ENCODE assay signal across 21 mouse cellular contexts in genomic region chr5:143950016-143950415, GRCm38 (mm10). TPM values are rescaled to one million over a fixed set of nuclear protein-coding genes. Genes with fewer than 3 reads are reported as not detected.
DNase-seq lines count a peak whose midpoint lies in the region; TF ChIP-seq lines count a peak whose summit lies in the region.
"Had no signal": no experiment of that assay in that cellular context is flagged by ENCODE, and none has a peak within 500 bp of the region (broad histone marks: within the 10 kb centered on the region; RNA-seq: fewer than 3 reads in every experiment).

No protein-coding gene starts in this region.

- H3K27ac ChIP-seq in heart, embryonic 10.5 days: no peak overlapping the region
- no peak overlapping the region for H3K27ac ChIP-seq in thymus, adult 2 months (ENCODE audit: control insufficient read depth, insufficient read depth, low read length)
- H3K27ac ChIP-seq: embryonic facial prominence, embryonic 10.5 days; embryonic facial prominence, embryonic 12.5 days; forebrain, embryonic 13.5 days; forebrain, embryonic 15.5 days had no signal

- no peaks in the 10 kb centered on the region for H3K36me3 ChIP-seq in heart, embryonic 10.5 days
- H3K36me3 ChIP-seq in thymus, adult 2 months (ENCODE audit: control insufficient read depth, insufficient read depth, low read length): no peaks in the 10 kb centered on the region
- H3K36me3 ChIP-seq: embryonic facial prominence, embryonic 10.5 days; embryonic facial prominence, embryonic 12.5 days; forebrain, embryonic 15.5 days; G1E had no signal

- peak; percentile 59 for DNase-seq in adrenal gland, adult 2 months
- DNase-seq in adrenal gland, postnatal 4 days (ENCODE audit: low spot score in 2 of 2): no peak
- peak; percentile 23 to 35 for DNase-seq in adrenal gland, postnatal 36 days
- no peak for DNase-seq in adrenal gland, postnatal 10 days
- DNase-seq in heart, embryonic 10.5 days (ENCODE audit: low spot score): peak; percentile 17
- no peak for DNase-seq in heart, postnatal 4 days
- DNase-seq in thymus, adult 2 months: no peak
- DNase-seq: cerebellum, adult 11-12 months; cerebellum, adult 2 months; cerebellum, adult 9-10 months; cerebellum, postnatal 10 days; cerebellum, postnatal 25 days; forebrain, postnatal 0 days had no signal

- no peaks in the 10 kb centered on the region for H3K9me3 ChIP-seq in heart, embryonic 10.5 days
- H3K9me3 ChIP-seq: embryonic facial prominence, embryonic 10.5 days; embryonic facial prominence, embryonic 12.5 days; forebrain, embryonic 13.5 days; forebrain, embryonic 15.5 days; G1E had no signal

- no peak for TF ChIP-seq CTCF in thymus, adult 2 months (IDR thresholded peaks at IDR 0.05; ENCODE audit: borderline replicate concordance, control insufficient read depth, extremely low read depth, insufficient read depth, low read length, poor library complexity)

- no peaks in the 10 kb centered on the region for H3K4me1 ChIP-seq in heart, embryonic 10.5 days
- H3K4me1 ChIP-seq in thymus, adult 2 months (replicated peaks; ENCODE audit: control insufficient read depth, insufficient read depth, low read length): no peaks in the 10 kb centered on the region
- H3K4me1 ChIP-seq: embryonic facial prominence, embryonic 10.5 days; embryonic facial prominence, embryonic 12.5 days; forebrain, embryonic 13.5 days; forebrain, embryonic 15.5 days had no signal

- TF ChIP-seq POLR2A in thymus, adult 2 months (IDR thresholded peaks at IDR 0.05; ENCODE audit: control insufficient read depth, extremely low read depth, insufficient read depth, low read length, poor library complexity): no peak

- WGBS in heart, embryonic 10.5 days: 46% methylated on average over 5 of the region's 5 CpGs
- WGBS in thymus, adult 2 months: 58% methylated on average over 5 of the region's 5 CpGs

- no peak overlapping the region for H3K4me3 ChIP-seq in heart, embryonic 10.5 days
- H3K4me3 ChIP-seq in thymus, adult 2 months (ENCODE audit: control insufficient read depth, insufficient read depth, low read length): no peak overlapping the region
- H3K4me3 ChIP-seq: embryonic facial prominence, embryonic 10.5 days; embryonic facial prominence, embryonic 12.5 days; forebrain, embryonic 13.5 days; forebrain, embryonic 15.5 days had no signal

- no peaks in the 10 kb centered on the region for H3K27me3 ChIP-seq in heart, embryonic 10.5 days (ENCODE audit: insufficient read depth, poor library complexity, severe bottlenecking)
- H3K27me3 ChIP-seq in thymus, adult 2 months (ENCODE audit: control insufficient read depth, insufficient read depth, low read length): no peaks in the 10 kb centered on the region
- H3K27me3 ChIP-seq: embryonic facial prominence, embryonic 12.5 days; forebrain, embryonic 13.5 days; forebrain, embryonic 15.5 days; Patski had no signal

RNA-seq across cellular contexts. Expression of gene Rsph10b, which starts 17.2 kb away (rescaled TPM):
- 1 to 10 TPM; 4.3 to 7.4 TPM for total RNA-seq in adrenal gland, adult 2 months (2021)
- polyA plus RNA-seq in adrenal gland, adult 2 months (2012; rRNA removed): 0.21 and 0.31 TPM in 2 replicates
- 1 to 10 TPM; 1.6 to 3.4 TPM for total RNA-seq in adrenal gland, postnatal 4 days (2021)
- total RNA-seq in adrenal gland, postnatal 36 days (2021): 1 to 10 TPM; 1.8 to 8.8 TPM
- total RNA-seq in adrenal gland, postnatal 10 days (2021): 1 to 10 TPM in 1 of 2 experiments, under 1 TPM in 1; 0.78 to 1.2 TPM
- 0.46 and 1.1 TPM in 2 replicates for polyA plus RNA-seq in heart, embryonic 10.5 days (2016; fragmentation: Nextera tagmentation; extraction: Ambion mirVana)
- total RNA-seq in heart, postnatal 4 days (2021): under 1 TPM; 0.33 to 0.38 TPM
- 0.24 and 0.54 TPM in 2 replicates for polyA plus RNA-seq in thymus, adult 2 months (2012; rRNA removed)
- polyA plus RNA-seq: activated CD4-positive, CD25-positive, alpha-beta regulatory T cell, adult 4 months; C2C12; G1E had no signal

RNA-seq across cellular contexts. Expression of gene Gm42421, which starts 22.0 kb away (rescaled TPM):
- under 1 TPM in 1 of 2 experiments, not detected in 1; 0.95 TPM for total RNA-seq in adrenal gland, adult 2 months (2021)
- polyA plus RNA-seq in adrenal gland, adult 2 months (2012; rRNA removed): not detected in 2 replicates
- under 1 TPM; 0.79 to 0.98 TPM for total RNA-seq in adrenal gland, postnatal 4 days (2021)
- total RNA-seq in adrenal gland, postnatal 36 days (2021): under 1 TPM in 1 of 2 experiments, not detected in 1; 0.46 TPM
- total RNA-seq in adrenal gland, postnatal 10 days (2021): not detected
- 0.67 and 1.3 TPM in 2 replicates for polyA plus RNA-seq in heart, embryonic 10.5 days (2016; fragmentation: Nextera tagmentation; extraction: Ambion mirVana)
- total RNA-seq in heart, postnatal 4 days (2021): 1 to 10 TPM in 1 of 2 experiments, under 1 TPM in 1; 0.74 to 1.0 TPM
- polyA plus RNA-seq in thymus, adult 2 months (2012; rRNA removed): 0.22 TPM in 1 of 2 replicates, not detected in the other
- polyA plus RNA-seq: G1E had no signal

RNA-seq across cellular contexts. Expression of gene Pms2, which starts 40.3 kb away (rescaled TPM):
- total RNA-seq in adrenal gland, adult 2 months (2021): 1 to 10 TPM; 7.1 to 7.9 TPM
- 0.70 and 0.73 TPM in 2 replicates for polyA plus RNA-seq in adrenal gland, adult 2 months (2012; rRNA removed)
- 10 to 100 TPM; 21.3 to 21.8 TPM for total RNA-seq in adrenal gland, postnatal 4 days (2021)
- 1 to 10 TPM; 9.3 to 9.4 TPM for total RNA-seq in adrenal gland, postnatal 36 days (2021)
- total RNA-seq in adrenal gland, postnatal 10 days (2021): 10 to 100 TPM in 1 of 2 experiments, 1 to 10 TPM in 1; 8.8 to 12.5 TPM
- polyA plus RNA-seq in heart, embryonic 10.5 days (2016; fragmentation: Nextera tagmentation; extraction: Ambion mirVana): 28.3 and 33.9 TPM in 2 replicates
- 10 to 100 TPM; 12.1 to 12.7 TPM for total RNA-seq in heart, postnatal 4 days (2021)
- 8.2 and 9.5 TPM in 2 replicates for polyA plus RNA-seq in thymus, adult 2 months (2012; rRNA removed)

RNA-seq across cellular contexts. Expression of gene Aimp2, which starts 40.4 kb away (rescaled TPM):
- total RNA-seq in adrenal gland, adult 2 months (2021): 10 to 100 TPM; 37.5 to 38.1 TPM
- polyA plus RNA-seq in adrenal gland, adult 2 months (2012; rRNA removed): 69.2 and 77.6 TPM in 2 replicates
- 10 to 100 TPM; 36.1 to 39.7 TPM for total RNA-seq in adrenal gland, postnatal 4 days (2021)
- 10 to 100 TPM; 38.3 to 39.0 TPM for total RNA-seq in adrenal gland, postnatal 36 days (2021)
- 10 to 100 TPM; 34.3 to 38.6 TPM for total RNA-seq in adrenal gland, postnatal 10 days (2021)
- polyA plus RNA-seq in heart, embryonic 10.5 days (2016; fragmentation: Nextera tagmentation; extraction: Ambion mirVana): 117 and 127 TPM in 2 replicates
- total RNA-seq in heart, postnatal 4 days (2021): 10 to 100 TPM; 43.6 to 45.8 TPM
- 37.4 and 55.4 TPM in 2 replicates for polyA plus RNA-seq in thymus, adult 2 months (2012; rRNA removed)

RNA-seq across cellular contexts. Expression of gene Ankrd61, which starts 52.5 kb away (rescaled TPM):
- total RNA-seq in adrenal gland, adult 2 months (2021): not detected
- 0.08 TPM in 1 of 2 replicates, not detected in the other for polyA plus RNA-seq in adrenal gland, adult 2 months (2012; rRNA removed)
- under 1 TPM; 0.20 to 0.28 TPM for total RNA-seq in adrenal gland, postnatal 4 days (2021)
- not detected for total RNA-seq in adrenal gland, postnatal 36 days (2021)
- total RNA-seq in adrenal gland, postnatal 10 days (2021): not detected
- polyA plus RNA-seq in heart, embryonic 10.5 days (2016; fragmentation: Nextera tagmentation; extraction: Ambion mirVana): 0.16 and 0.26 TPM in 2 replicates
- under 1 TPM in 1 of 2 experiments, not detected in 1; 0.24 TPM for total RNA-seq in heart, postnatal 4 days (2021)
- polyA plus RNA-seq in thymus, adult 2 months (2012; rRNA removed): not detected in 2 replicates
- total RNA-seq: forebrain, postnatal 0 days had no signal
- polyA plus RNA-seq: G1E had no signal

Comparison
In these comparisons a context has a peak if more than half of its experiments do, and no peak if none do; other contexts are left out.
1. DNase-seq: peak in adrenal gland, adult 2 months (single experiment), adrenal gland, postnatal 36 days (2 of 2) and heart, embryonic 10.5 days (single experiment); none in adrenal gland, postnatal 4 days (0 of 2), adrenal gland, postnatal 10 days (single experiment), heart, postnatal 4 days (single experiment) and thymus, adult 2 months (single experiment).